Mouse (Mus musculus) forebrain, embryonic 15.5 days (tissue): ENCODE data around the gene Rassf3. TPM values are rescaled to one million over a fixed set of nuclear protein-coding genes. Genes with fewer than 3 reads are reported as not detected.
A peak's percentile ranks its signal among the peaks of the same experiment; 100 is the strongest.

ENCODE experiments used
- ATAC-seq: fragments of 200-750 bp; cut with Nextera tagmentation; replicated peaks from 2 replicates; pipeline ENCODE4 v1.8.0; 2017; ENCODE audit warnings: mild to moderate bottlenecking, moderate TSS enrichment, moderate library complexity
- H3K27ac ChIP-seq: fragments of 300-500 bp; sonication (generic); replicated peaks from 2 replicates; pipeline ENCODE4 v1.5.1; 2015; ENCODE audit warnings: mild to moderate bottlenecking, inconsistent platforms
- H3K27me3 ChIP-seq: fragments of 300-500 bp; sonication (generic); 2 replicates; pipeline ENCODE4 v1.6.1; 2015; ENCODE audit warnings: inconsistent platforms
- H3K36me3 ChIP-seq: fragments of 300-500 bp; sonication (generic); 2 replicates; pipeline ENCODE4 v1.6.1; 2015; ENCODE audit warnings: mild to moderate bottlenecking, inconsistent platforms
- H3K4me1 ChIP-seq: fragments of 300-500 bp; sonication (generic); 2 replicates; pipeline ENCODE4 v1.6.1; 2015; ENCODE audit warnings: inconsistent platforms
- H3K4me2 ChIP-seq: fragments of 300-500 bp; sonication (generic); replicated peaks from 2 replicates; pipeline ENCODE4 v1.6.1; 2015; ENCODE audit warnings: mild to moderate bottlenecking, inconsistent platforms
- H3K4me3 ChIP-seq: fragments of 300-500 bp; sonication (generic); 2 replicates; pipeline ENCODE4 v1.5.1; 2015; ENCODE audit warnings: mild to moderate bottlenecking, inconsistent platforms
- H3K9ac ChIP-seq: fragments of 300-500 bp; sonication (generic); replicated peaks from 2 replicates; pipeline ENCODE4 v1.6.1; 2015; ENCODE audit warnings: mild to moderate bottlenecking, inconsistent platforms
- H3K9me3 ChIP-seq: fragments of 300-500 bp; sonication (generic); 2 replicates; pipeline ENCODE4 v1.6.1; 2016; ENCODE audit warnings: inconsistent platforms
- WGBS: fragments of 180-500 bp; shearing (Covaris S2); methylation state at CpG from one replicate; pipeline ENCODE4 v1.1.7; 2015; ENCODE audit warnings: mixed read lengths; 5-methylcytosine and 5-hydroxymethylcytosine counted together
- polyA plus RNA-seq: library from polyadenylated mRNA; unstranded; fragments of >200 nt; fragmentation: Nextera tagmentation; extraction: Ambion mirVana; gene quantifications from 2 replicates; pipeline ENCODE4 v1.2.1, GENCODE M21; 2015

Gene Rassf3
- polyA plus RNA-seq, 1 experiment from 2014 or later = 4.2 TPM

GRCm38 (mm10) chr10:121423541-121424349 lies 52.4 kb downstream of the Rassf3 start:
- H3K9ac ChIP-seq = no peak overlapping the region
- H3K4me2 ChIP-seq = no peak overlapping the region
- peak; percentile 62 for ATAC-seq
- H3K36me3 ChIP-seq = no peaks in the 10 kb centered on the region
- H3K4me1 ChIP-seq = peaks cover 14% of the 10 kb centered on the region
- H3K9me3 ChIP-seq = no peaks in the 10 kb centered on the region
- WGBS = 22% methylated on average over 16 of the region's 16 CpGs
- no peak overlapping the region for H3K4me3 ChIP-seq
- H3K27me3 ChIP-seq = no peaks in the 10 kb centered on the region
- peak overlapping the region; percentile 29; the same call in 1 of the 2 replicates for H3K27ac ChIP-seq

- no peaks in the 10 kb centered on the region for H3K36me3 ChIP-seq
- H3K4me2 ChIP-seq = no peak overlapping the region
- H3K9ac ChIP-seq = no peak overlapping the region
- H3K4me1 ChIP-seq = peaks cover 14% of the 10 kb centered on the region
- H3K27me3 ChIP-seq = no peaks in the 10 kb centered on the region
- no peak for ATAC-seq
- no peak overlapping the region for H3K4me3 ChIP-seq
- H3K9me3 ChIP-seq = no peaks in the 10 kb centered on the region
- no peak overlapping the region for H3K27ac ChIP-seq
- WGBS = 92% methylated on average over 6 of the region's 6 CpGs
Observed at GRCm38 (mm10) chr10:121422294-121422693, 53.9 kb downstream of the Rassf3 start.

GRCm38 (mm10) chr10:121421657-121422290 lies 54.4 kb downstream of the Rassf3 start:
- no peaks in the 10 kb centered on the region for H3K9me3 ChIP-seq
- H3K36me3 ChIP-seq = no peaks in the 10 kb centered on the region
- no peak overlapping the region for H3K4me2 ChIP-seq
- H3K4me1 ChIP-seq = peaks cover 14% of the 10 kb centered on the region
- no peak overlapping the region for H3K27ac ChIP-seq
- no peak overlapping the region for H3K4me3 ChIP-seq
- WGBS = 92% methylated on average over 11 of the region's 11 CpGs
- H3K27me3 ChIP-seq = no peaks in the 10 kb centered on the region
- ATAC-seq = no peak
- no peak overlapping the region for H3K9ac ChIP-seq

- no peak overlapping the region for H3K9ac ChIP-seq
- no peak overlapping the region for H3K27ac ChIP-seq
- H3K9me3 ChIP-seq = no peaks in the 10 kb centered on the region
- no peaks in the 10 kb centered on the region for H3K27me3 ChIP-seq
- no peak for ATAC-seq
- H3K36me3 ChIP-seq = no peaks in the 10 kb centered on the region
- H3K4me2 ChIP-seq = no peak overlapping the region
- WGBS = 58% methylated on average over 9 of the region's 9 CpGs
- peaks cover 14% of the 10 kb centered on the region for H3K4me1 ChIP-seq
- H3K4me3 ChIP-seq = no peak overlapping the region
Observed at GRCm38 (mm10) chr10:121421023-121421422, 55.1 kb downstream of the Rassf3 start.

- no peak overlapping the region for H3K9ac ChIP-seq
- no peaks in the 10 kb centered on the region for H3K27me3 ChIP-seq
- ATAC-seq = no peak
- peaks cover 14% of the 10 kb centered on the region for H3K4me1 ChIP-seq
- no peak overlapping the region for H3K4me3 ChIP-seq
- no peak overlapping the region for H3K4me2 ChIP-seq
- no peak overlapping the region for H3K27ac ChIP-seq
- 73% methylated on average over 22 of the region's 22 CpGs for WGBS
- no peaks in the 10 kb centered on the region for H3K36me3 ChIP-seq
- H3K9me3 ChIP-seq = no peaks in the 10 kb centered on the region
Observed at GRCm38 (mm10) chr10:121419640-121420470, 56.3 kb downstream of the Rassf3 start.

- H3K27me3 ChIP-seq = no peaks in the 10 kb centered on the region
- no peak overlapping the region for H3K4me2 ChIP-seq
- H3K36me3 ChIP-seq = no peaks in the 10 kb centered on the region
- no peaks in the 10 kb centered on the region for H3K9me3 ChIP-seq
- H3K9ac ChIP-seq = no peak overlapping the region
- no peak for ATAC-seq
- no peak overlapping the region for H3K27ac ChIP-seq
- peaks cover 9% of the 10 kb centered on the region for H3K4me1 ChIP-seq
- 90% methylated on average over 14 of the region's 14 CpGs for WGBS
- no peak overlapping the region for H3K4me3 ChIP-seq
Observed at GRCm38 (mm10) chr10:121418835-121419234, 57.3 kb downstream of the Rassf3 start.

GRCm38 (mm10) chr10:121414127-121414526 lies 62.0 kb downstream of the Rassf3 start:
- H3K36me3 ChIP-seq = no peaks in the 10 kb centered on the region
- no peak overlapping the region for H3K27ac ChIP-seq
- no peaks in the 10 kb centered on the region for H3K9me3 ChIP-seq
- no peaks in the 10 kb centered on the region for H3K27me3 ChIP-seq
- no peak for ATAC-seq
- H3K4me3 ChIP-seq = no peak overlapping the region
- no peak overlapping the region for H3K9ac ChIP-seq
- WGBS = 91% methylated on average over 13 of the region's 13 CpGs
- H3K4me1 ChIP-seq = no peaks in the 10 kb centered on the region
- H3K4me2 ChIP-seq = no peak overlapping the region

- 91% methylated on average over 17 of the region's 17 CpGs for WGBS
- Histone ChIP-seq H3K4me1 (no peaks in the 10 kb centered on the region), H3K9ac (no peak overlapping the region), H3K27me3 (no peaks in the 10 kb centered on the region), H3K9me3 (no peaks in the 10 kb centered on the region), H3K4me2 (no peak overlapping the region), H3K36me3 (no peaks in the 10 kb centered on the region), H3K27ac (no peak overlapping the region), H3K4me3 (no peak overlapping the region)
- no peak for ATAC-seq
Observed at GRCm38 (mm10) chr10:121412824-121413223, 63.3 kb downstream of the Rassf3 start.

- Histone ChIP-seq H3K9me3 (no peaks in the 10 kb centered on the region), H3K9ac (no peak overlapping the region), H3K36me3 (no peaks in the 10 kb centered on the region), H3K4me2 (no peak overlapping the region), H3K27me3 (no peaks in the 10 kb centered on the region), H3K4me3 (no peak overlapping the region), H3K4me1 (no peaks in the 10 kb centered on the region), H3K27ac (no peak overlapping the region)
- no peak for ATAC-seq
- 90% methylated on average over 11 of the region's 11 CpGs for WGBS
Observed at GRCm38 (mm10) chr10:121411721-121412455, 64.3 kb downstream of the Rassf3 start.

GRCm38 (mm10) chr10:121409717-121410116 lies 66.4 kb downstream of the Rassf3 start:
- WGBS = 74% methylated on average over 7 of the region's 7 CpGs
- no peaks in the 10 kb centered on the region for H3K27me3 ChIP-seq
- ATAC-seq = no peak

GRCm38 (mm10) chr10:121403946-121404345 lies 72.2 kb downstream of the Rassf3 start:
- 69% methylated on average over 6 of the region's 9 CpGs for WGBS
- ATAC-seq = no peak
- Histone ChIP-seq H3K4me3 (no peak overlapping the region), H3K36me3 (no peaks in the 10 kb centered on the region), H3K9me3 (no peaks in the 10 kb centered on the region), H3K4me1 (no peaks in the 10 kb centered on the region), H3K27ac (no peak overlapping the region), H3K9ac (no peak overlapping the region), H3K4me2 (no peak overlapping the region), H3K27me3 (no peaks in the 10 kb centered on the region)

More at GRCm38 (mm10) chr10:121409717-121410116, 66.4 kb downstream of the Rassf3 start:
- H3K4me2 ChIP-seq = no peak overlapping the region
- no peaks in the 10 kb centered on the region for H3K9me3 ChIP-seq
- H3K36me3 ChIP-seq = no peaks in the 10 kb centered on the region
- no peak overlapping the region for H3K27ac ChIP-seq
- H3K9ac ChIP-seq = no peak overlapping the region
- H3K4me3 ChIP-seq = no peak overlapping the region
- H3K4me1 ChIP-seq = no peaks in the 10 kb centered on the region
